Mouse (Mus musculus): ENCODE measurements at regions not wholly inside any gene's neighbourhood (a gene's known extent, or its start where the extent isn't known, plus 50 kb on each side); places are given as distances from the start of the nearest gene placed in this dataset.
A peak's percentile ranks its signal among the peaks of the same experiment; 100 is the strongest.

DNA sequence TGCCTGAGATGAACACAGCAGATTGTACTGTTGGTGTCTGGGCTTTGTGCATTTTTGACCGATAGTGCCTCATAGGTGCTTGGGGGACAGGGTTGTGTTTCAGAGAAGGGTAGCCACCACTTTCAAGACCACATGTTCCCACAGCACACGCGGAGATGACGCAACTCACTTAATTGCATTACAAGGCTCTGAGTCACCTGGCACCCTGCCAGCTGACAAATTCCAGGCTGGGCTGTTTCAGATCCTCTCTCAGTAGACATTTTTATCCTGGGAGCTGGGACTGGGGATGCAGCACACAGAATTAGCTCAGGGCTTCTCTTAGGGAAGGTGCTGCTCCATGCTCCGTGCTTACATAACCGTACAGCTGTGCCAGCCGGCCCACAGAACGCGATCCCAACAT is 83.1 kb upstream of the Nap1l1 start:
- H3K27ac ChIP-seq, result peak overlapping the region; percentile 66
- peak overlapping the region; percentile 18; the same call in 1 of the 2 replicates for H3K4me3 ChIP-seq
- DNase-seq (ENCODE audit: low spot score in 2 of 2), result peak; percentile 73 to 75
- TF ChIP-seq CTCF (conservative IDR thresholded peaks at IDR 0.05), result no peak

- no peak for DNase-seq (ENCODE audit: low spot score in 2 of 2)
- TF ChIP-seq CTCF (conservative IDR thresholded peaks at IDR 0.05), result no peak
- H3K4me3 ChIP-seq, result no peak overlapping the region
- no peak overlapping the region for H3K27ac ChIP-seq
Observed at GRCm38 (mm10) chr10:111394421-111394820, 78.6 kb upstream of the Nap1l1 start.

GRCm38 (mm10) chr10:111405071-111405470 is 68.0 kb upstream of the Nap1l1 start:
- no peak overlapping the region for H3K27ac ChIP-seq
- DNase-seq (ENCODE audit: low spot score in 2 of 2), result no peak
- no peak overlapping the region for H3K4me3 ChIP-seq
- TF ChIP-seq CTCF (conservative IDR thresholded peaks at IDR 0.05), result no peak

GRCm38 (mm10) chr10:111408887-111409286 is 64.1 kb upstream of the Nap1l1 start:
- Histone ChIP-seq H3K4me3 (no peak overlapping the region), H3K27ac (no peak overlapping the region)
- TF ChIP-seq CTCF (conservative IDR thresholded peaks at IDR 0.05), result no peak
- DNase-seq (ENCODE audit: low spot score in 2 of 2), result no peak

- TF ChIP-seq CTCF (conservative IDR thresholded peaks at IDR 0.05), result no peak
- Histone ChIP-seq H3K4me3 (no peak overlapping the region), H3K27ac (no peak overlapping the region)
- DNase-seq (ENCODE audit: low spot score in 2 of 2), result no peak
Observed at GRCm38 (mm10) chr10:111409497-111409896, 63.5 kb upstream of the Nap1l1 start.

- H3K4me3 ChIP-seq, result no peak overlapping the region
- no peak overlapping the region for H3K27ac ChIP-seq
- no peak for TF ChIP-seq CTCF (conservative IDR thresholded peaks at IDR 0.05)
- no peak for DNase-seq (ENCODE audit: low spot score in 2 of 2)
Observed at GRCm38 (mm10) chr10:111410121-111410520, 62.9 kb upstream of the Nap1l1 start.

- no peak for TF ChIP-seq CTCF (conservative IDR thresholded peaks at IDR 0.05)
- Histone ChIP-seq H3K4me3 (no peak overlapping the region), H3K27ac (no peak overlapping the region)
- no peak for DNase-seq (ENCODE audit: low spot score in 2 of 2)
Observed at GRCm38 (mm10) chr10:111411533-111411932, 61.5 kb upstream of the Nap1l1 start.

GRCm38 (mm10) chr10:111416611-111417130 is 56.4 kb upstream of the Nap1l1 start:
- Histone ChIP-seq H3K27ac (no peak overlapping the region), H3K4me3 (no peak overlapping the region)
- no peak for TF ChIP-seq CTCF (conservative IDR thresholded peaks at IDR 0.05)
- no peak for DNase-seq (ENCODE audit: low spot score in 2 of 2)

DNA sequence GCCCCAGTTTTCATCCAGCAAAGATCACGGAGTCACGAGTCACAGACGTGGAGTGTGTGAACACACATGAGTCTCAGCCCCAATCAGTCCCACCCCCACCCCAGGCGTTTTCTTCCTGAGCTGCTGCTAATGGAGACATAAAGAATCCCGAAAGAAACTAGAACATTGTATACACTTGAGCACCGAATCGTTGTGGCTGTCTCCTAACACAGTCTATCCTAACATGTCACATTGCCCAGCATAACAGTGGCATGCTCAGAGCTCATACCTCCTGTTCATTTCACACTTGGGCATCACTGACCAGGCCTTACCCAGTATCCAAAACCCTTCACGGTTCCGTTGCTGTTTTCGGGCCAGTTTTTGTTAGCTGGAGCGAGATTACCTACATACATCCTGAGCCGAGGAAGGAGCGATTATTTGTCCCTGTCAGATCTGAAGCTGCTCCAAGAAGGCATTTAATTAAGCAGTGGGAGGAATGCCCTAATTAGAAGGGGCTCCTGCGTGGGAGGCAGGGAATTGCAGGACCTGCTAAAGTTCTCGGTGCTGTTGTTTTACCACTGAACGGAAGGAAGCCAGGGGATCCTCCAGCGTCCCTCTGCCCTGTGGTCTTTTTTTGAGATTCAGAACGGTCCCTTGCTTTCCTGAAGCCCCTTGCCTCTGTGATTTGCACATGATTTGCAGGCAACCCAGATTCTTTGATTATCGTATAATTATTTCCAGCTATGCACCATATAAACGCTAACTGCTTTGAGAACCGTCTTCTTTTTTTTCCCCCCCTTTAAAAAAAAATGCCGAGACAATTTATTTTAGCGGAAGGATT is 53.4 kb upstream of the Nap1l1 start:
- peak overlapping the region; percentile 52; the same call in 1 of the 2 replicates for H3K27ac ChIP-seq
- TF ChIP-seq CTCF (conservative IDR thresholded peaks at IDR 0.05), result no peak
- DNase-seq (ENCODE audit: low spot score in 2 of 2), result peak in 1 of 2 experiments; percentile 18
- peak overlapping the region; percentile 49 for H3K4me3 ChIP-seq

GRCm38 (mm10) chr10:111420195-111420838 is 52.7 kb upstream of the Nap1l1 start:
- no peak for TF ChIP-seq CTCF (conservative IDR thresholded peaks at IDR 0.05)
- H3K27ac ChIP-seq, result peak overlapping the region; percentile 52; the same call in 1 of the 2 replicates
- no peak for DNase-seq (ENCODE audit: low spot score in 2 of 2)
- H3K4me3 ChIP-seq, result peak overlapping the region; percentile 49

- no peak for DNase-seq (ENCODE audit: low spot score in 2 of 2)
- Histone ChIP-seq H3K27ac (no peak overlapping the region), H3K4me3 (no peak overlapping the region)
- TF ChIP-seq CTCF (conservative IDR thresholded peaks at IDR 0.05), result no peak
Observed at GRCm38 (mm10) chr10:111422057-111422456, 51.0 kb upstream of the Nap1l1 start.

DNA sequence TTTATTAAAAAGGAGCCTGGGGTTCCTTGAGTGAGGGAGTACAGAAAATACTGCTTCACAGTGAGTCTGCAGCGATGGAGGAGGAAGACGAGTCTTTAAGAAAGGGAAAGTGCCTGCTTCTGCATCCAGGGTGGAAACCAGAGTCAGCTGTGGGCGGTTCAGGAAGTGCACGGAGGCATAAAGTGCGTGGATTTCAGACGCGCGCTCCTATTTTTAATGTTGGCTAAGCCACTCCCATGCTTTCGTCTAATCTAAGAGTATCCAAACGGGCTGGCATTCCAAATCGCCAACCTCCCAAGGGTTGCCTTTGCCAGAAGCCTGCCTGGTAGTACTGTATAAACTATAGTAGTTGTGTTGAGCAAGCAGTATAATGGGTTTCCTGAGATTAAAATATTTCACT is 50.4 kb upstream of the Nap1l1 start:
- Histone ChIP-seq H3K4me3 (peak overlapping the region; percentile 44), H3K27ac (no peak overlapping the region)
- DNase-seq (ENCODE audit: low spot score in 2 of 2), result peak in 1 of 2 experiments; percentile 37
- TF ChIP-seq CTCF (conservative IDR thresholded peaks at IDR 0.05), result 0 out of 2 replicates have a peak, but pooled peaks have one; percentile 11

Measured in layer of hippocampus, adult 2 months (tissue).